Mouse (Mus musculus) liver, embryonic 16.5 days (tissue): Measurements from ENCODE around the gene Idnk. TPM values are rescaled to one million over a fixed set of nuclear protein-coding genes. Genes with fewer than 3 reads are reported as not detected.

Source experiments
- ATAC-seq: fragments of 200-750 bp; cut with Nextera tagmentation; 2 replicates; pipeline ENCODE4 v1.8.0; 2017; ENCODE audit warnings: low read depth, mild to moderate bottlenecking, moderate number of reproducible peaks, moderate library complexity
- H3K27ac ChIP-seq: fragments of 300-500 bp; sonication (generic); 2 replicates; pipeline ENCODE4 v1.5.1; 2014; ENCODE audit warnings: mild to moderate bottlenecking, low read length
- H3K27me3 ChIP-seq: fragments of 300-500 bp; sonication (generic); 2 replicates; pipeline ENCODE4 v1.6.1; 2014; ENCODE audit warnings: low read depth, low read length, mixed read lengths; ENCODE audit not compliant: control insufficient read depth, insufficient read depth
- H3K36me3 ChIP-seq: fragments of 300-500 bp; sonication (generic); 2 replicates; pipeline ENCODE4 v1.6.1; 2014; ENCODE audit warnings: mild to moderate bottlenecking; ENCODE audit not compliant: control insufficient read depth, insufficient read depth
- H3K4me1 ChIP-seq: fragments of 300-500 bp; sonication (generic); 2 replicates; pipeline ENCODE4 v1.6.1; 2014; ENCODE audit warnings: low read depth, low read length, mixed read lengths; ENCODE audit not compliant: control insufficient read depth
- H3K4me2 ChIP-seq: fragments of 300-500 bp; sonication (generic); 2 replicates; pipeline ENCODE4 v1.6.1; 2014; ENCODE audit warnings: low read depth, low read length, mixed read lengths
- H3K4me3 ChIP-seq: fragments of 300-500 bp; sonication (generic); 2 replicates; pipeline ENCODE4 v1.5.1; 2014; ENCODE audit warnings: low read depth, mild to moderate bottlenecking, low read length
- H3K9ac ChIP-seq: fragments of 300-500 bp; sonication (generic); 2 replicates; pipeline ENCODE4 v1.6.1; 2014; ENCODE audit warnings: low read depth, low read length
- H3K9me3 ChIP-seq: fragments of 300-500 bp; sonication (generic); replicated peaks from 2 replicates; pipeline ENCODE4 v1.6.1; 2016; ENCODE audit warnings: low read length; ENCODE audit not compliant: control insufficient read depth
- WGBS: fragments of 180-500 bp; shearing (Covaris S2); extraction: QIAGEN DNeasy Blood & Tissue Kit; methylation state at CpG from one replicate; pipeline ENCODE4 v1.1.7; 2014; ENCODE audit not compliant: insufficient replicate concordance; 5-methylcytosine and 5-hydroxymethylcytosine counted together
- polyA plus RNA-seq: library from polyadenylated mRNA; unstranded; fragments of >200 nt; fragmentation: Nextera tagmentation; extraction: Ambion mirVana; gene quantifications from 2 replicates; pipeline ENCODE4 v1.2.1, GENCODE M21; 2015

Idnk gene
- polyA plus RNA-seq, 1 experiment from 2014 or later, result 18.9 TPM

DNA sequence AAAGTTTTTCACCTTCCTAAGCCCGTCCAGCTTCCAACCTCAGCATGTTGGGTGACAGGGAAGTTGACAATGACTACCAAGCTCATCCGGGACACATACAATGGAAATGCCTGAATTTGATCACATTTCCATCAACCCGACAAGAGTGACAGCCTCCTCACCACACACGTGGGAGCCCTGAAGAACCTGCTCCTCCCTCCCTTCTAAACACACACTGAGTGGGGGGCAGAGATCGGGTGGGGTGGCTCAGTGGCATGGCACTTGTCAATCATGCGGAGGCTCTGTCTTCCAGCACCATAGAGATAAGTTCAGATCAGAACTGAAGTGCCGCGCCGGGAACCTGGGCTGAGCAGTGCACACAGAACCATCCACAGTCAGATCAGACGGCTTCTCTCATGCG, 7.0 kb upstream of the Idnk start:
- no peak overlapping the region for H3K4me3 ChIP-seq
- no peak overlapping the region for H3K9ac ChIP-seq
- H3K4me1 ChIP-seq, result peaks cover 6% of the 10 kb centered on the region
- H3K4me2 ChIP-seq, result no peak overlapping the region
- no peak for ATAC-seq
- H3K27me3 ChIP-seq, result peaks cover 2% of the 10 kb centered on the region; the same call in 1 of the 2 replicates
- no peaks in the 10 kb centered on the region for H3K36me3 ChIP-seq
- no peaks in the 10 kb centered on the region for H3K9me3 ChIP-seq
- WGBS, result 50% methylated on average over 11 of the region's 11 CpGs
- H3K27ac ChIP-seq, result no peak overlapping the region

DNA sequence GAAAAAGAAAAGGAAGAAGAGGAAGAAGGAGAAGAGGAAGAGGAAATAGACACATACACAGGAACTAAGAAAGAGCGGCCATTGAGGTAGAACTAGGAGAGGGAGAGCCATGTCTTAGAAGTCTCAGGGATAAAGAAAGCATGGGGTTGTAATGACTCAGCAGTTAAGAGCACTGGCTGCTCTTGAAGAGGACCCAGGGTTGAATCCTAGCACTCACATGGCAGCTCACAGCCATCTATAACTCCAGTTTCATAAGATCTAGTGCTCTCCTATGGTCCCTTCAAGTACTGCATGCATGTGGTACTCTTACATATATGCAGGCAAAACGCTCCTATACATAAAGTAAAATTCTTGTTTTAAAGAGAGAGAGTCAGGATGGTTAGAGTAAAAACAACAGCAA, 1.4 kb upstream of the Idnk start:
- Histone ChIP-seq H3K36me3 (peaks cover 8% of the 10 kb centered on the region; the same call in 1 of the 2 replicates), H3K4me1 (peaks cover 10% of the 10 kb centered on the region), H3K9me3 (no peaks in the 10 kb centered on the region), H3K27me3 (no peaks in the 10 kb centered on the region), H3K4me3 (no peak overlapping the region), H3K9ac (no peak overlapping the region), H3K4me2 (no peak overlapping the region), H3K27ac (no peak overlapping the region)
- ATAC-seq, result no peak
- WGBS, result 70% methylated on average over 2 of the region's 2 CpGs

DNA sequence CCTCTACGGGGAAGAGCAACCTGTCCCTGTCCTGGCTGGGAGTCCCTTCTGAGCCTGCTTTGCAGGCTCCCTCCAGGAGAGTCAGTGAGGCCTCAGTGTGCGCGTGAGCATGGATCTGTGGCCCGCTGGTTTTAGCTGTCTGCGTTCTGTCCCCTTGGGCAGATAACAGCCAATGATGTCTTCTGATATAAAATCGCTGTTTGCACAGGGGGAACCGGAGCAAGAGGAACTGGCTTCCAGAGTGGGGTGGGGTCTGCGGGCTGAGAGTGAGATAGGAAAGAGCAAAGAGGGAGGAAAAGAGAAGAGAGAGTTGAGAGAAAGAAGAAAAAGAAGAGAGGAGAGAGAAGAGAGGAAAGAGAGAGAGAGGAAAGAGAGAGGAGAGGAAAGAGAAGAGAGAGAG, 413 bp upstream of the Idnk start:
- Histone ChIP-seq H3K4me3 (peak overlapping the region; percentile 81), H3K9me3 (no peaks in the 10 kb centered on the region), H3K27ac (no peak overlapping the region), H3K36me3 (peaks cover 13% of the 10 kb centered on the region; the same call in 1 of the 2 replicates), H3K9ac (no peak overlapping the region; the same call in 1 of the 2 replicates), H3K27me3 (no peaks in the 10 kb centered on the region), H3K4me2 (peak overlapping the region; percentile 97), H3K4me1 (peaks cover 10% of the 10 kb centered on the region)
- 6% methylated on average over 8 of the region's 8 CpGs for WGBS
- ATAC-seq, result no peak

DNA sequence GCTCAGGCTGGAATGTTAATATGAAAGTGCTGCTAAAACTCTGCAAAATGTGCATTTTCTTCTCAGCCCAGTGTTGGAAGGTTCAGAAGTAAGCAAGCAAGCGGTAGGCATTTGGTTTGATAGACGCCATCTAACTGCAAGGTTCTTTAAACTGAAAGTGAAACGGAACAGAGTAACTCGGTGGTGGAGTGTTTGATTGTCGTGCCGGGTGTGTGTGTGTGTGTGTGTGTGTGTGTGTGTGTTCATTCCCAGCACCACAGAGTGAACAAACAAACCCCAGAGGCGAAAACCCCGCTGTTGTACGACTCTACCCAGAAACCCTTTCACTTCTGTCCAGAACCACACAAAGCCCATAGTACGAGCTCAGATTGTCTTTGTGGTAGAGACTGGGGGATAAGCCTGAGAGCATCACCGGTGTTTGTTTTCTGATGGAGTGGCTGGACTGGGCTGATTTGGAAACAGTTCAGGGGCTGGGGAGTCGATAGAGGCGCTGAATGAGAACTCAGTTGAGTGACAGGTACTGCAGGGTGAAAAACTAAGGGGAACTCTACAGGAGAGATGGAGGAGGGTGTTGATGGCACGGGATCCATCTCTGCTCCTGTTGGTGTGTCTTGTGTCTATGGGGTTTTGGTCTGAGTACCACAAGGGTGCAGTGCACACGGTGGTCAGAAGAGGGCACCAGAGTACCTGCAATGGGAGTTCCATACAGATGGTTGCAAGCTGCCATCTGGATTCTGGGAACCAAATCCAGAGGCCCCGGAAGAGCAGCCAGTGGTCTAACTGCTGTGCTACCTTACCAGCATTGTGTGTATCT, 857 bp downstream of the Idnk start:
- Histone ChIP-seq H3K4me3 (peak overlapping the region; percentile 81), H3K36me3 (peaks cover 13% of the 10 kb centered on the region; the same call in 1 of the 2 replicates), H3K9ac (peak overlapping the region; percentile 77), H3K4me2 (peak overlapping the region; percentile 97), H3K27ac (peak overlapping the region; percentile 84), H3K4me1 (peaks cover 10% of the 10 kb centered on the region), H3K27me3 (no peaks in the 10 kb centered on the region), H3K9me3 (no peaks in the 10 kb centered on the region)
- WGBS, result 2% methylated on average over 16 of the region's 16 CpGs
- ATAC-seq, result peak; percentile 69

DNA sequence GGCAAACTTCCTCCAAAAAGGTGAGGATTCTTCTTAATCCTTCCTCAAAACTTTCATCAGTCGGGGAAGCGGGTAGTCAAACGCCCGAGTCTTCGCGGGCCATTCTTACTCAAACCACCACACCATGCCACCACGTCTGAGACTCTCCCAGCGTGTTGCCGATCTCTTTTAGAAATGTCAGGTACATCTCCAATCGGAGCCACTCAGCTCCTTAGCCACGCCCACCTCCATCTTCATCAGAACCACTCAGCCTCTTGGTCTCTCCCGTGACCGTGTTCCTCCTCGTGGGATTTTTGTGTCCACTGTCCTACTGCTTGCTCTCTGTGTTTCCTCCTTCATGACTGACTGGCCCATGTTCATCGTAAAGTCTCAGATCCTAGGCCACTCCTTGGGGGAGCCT, 3.3 kb downstream of the Idnk start:
- Histone ChIP-seq H3K4me3 (no peak overlapping the region), H3K4me1 (peaks cover 10% of the 10 kb centered on the region), H3K9ac (no peak overlapping the region), H3K4me2 (no peak overlapping the region), H3K36me3 (peaks cover 15% of the 10 kb centered on the region; the same call in 1 of the 2 replicates), H3K27me3 (no peaks in the 10 kb centered on the region), H3K27ac (no peak overlapping the region), H3K9me3 (no peaks in the 10 kb centered on the region)
- WGBS, result 87% methylated on average over 15 of the region's 15 CpGs
- ATAC-seq, result no peak

DNA sequence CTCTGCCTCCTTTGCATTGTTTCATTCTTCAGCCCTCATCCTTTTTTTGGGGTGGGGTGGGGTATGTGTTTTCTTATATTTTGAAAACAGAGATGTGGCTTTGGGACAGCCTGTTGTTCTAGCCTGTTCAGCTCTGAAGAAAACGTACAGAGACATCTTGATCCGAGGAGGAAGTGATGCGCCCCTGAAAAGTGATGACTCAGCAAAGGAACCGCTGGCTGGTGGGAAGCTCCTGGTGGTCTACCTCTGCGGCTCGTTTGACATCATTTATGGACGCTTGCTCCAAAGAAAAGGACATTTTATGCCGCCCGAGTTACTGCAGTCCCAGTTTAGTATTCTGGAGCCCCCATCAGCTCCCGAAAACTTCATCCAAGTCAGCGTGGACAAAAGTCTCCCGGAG, 5.9 kb downstream of the Idnk start:
- Histone ChIP-seq H3K4me3 (no peak overlapping the region), H3K27ac (no peak overlapping the region), H3K36me3 (peaks cover 15% of the 10 kb centered on the region; the same call in 1 of the 2 replicates), H3K9ac (no peak overlapping the region), H3K27me3 (no peaks in the 10 kb centered on the region), H3K4me1 (peaks cover 2% of the 10 kb centered on the region), H3K9me3 (no peaks in the 10 kb centered on the region), H3K4me2 (no peak overlapping the region)
- ATAC-seq, result no peak
- 76% methylated on average over 12 of the region's 12 CpGs for WGBS

DNA sequence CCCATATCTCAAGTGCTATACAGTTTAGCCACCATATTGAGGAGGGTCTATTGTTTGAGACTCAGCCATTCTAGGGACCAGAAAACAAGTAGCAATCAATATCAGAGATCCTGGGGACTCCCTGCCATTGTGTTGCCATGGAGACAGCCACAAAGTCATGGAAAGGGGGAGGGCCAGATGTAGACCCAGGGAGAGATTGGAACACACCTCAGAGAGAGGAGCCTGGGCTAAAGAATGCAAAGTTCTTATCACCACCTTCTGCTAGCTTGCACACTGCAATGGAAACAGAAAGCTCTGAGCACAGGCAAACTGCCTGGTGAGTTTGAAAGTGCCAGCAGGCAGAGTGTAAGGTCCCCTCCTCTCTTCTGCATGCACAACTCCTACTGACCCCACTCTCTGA, 10.7 kb downstream of the Idnk start:
- Histone ChIP-seq H3K4me2 (no peak overlapping the region), H3K36me3 (peaks cover 2% of the 10 kb centered on the region; the same call in 1 of the 2 replicates), H3K27ac (no peak overlapping the region), H3K4me3 (no peak overlapping the region), H3K4me1 (no peaks in the 10 kb centered on the region), H3K9ac (no peak overlapping the region), H3K27me3 (no peaks in the 10 kb centered on the region), H3K9me3 (no peaks in the 10 kb centered on the region)
- ATAC-seq, result no peak

DNA sequence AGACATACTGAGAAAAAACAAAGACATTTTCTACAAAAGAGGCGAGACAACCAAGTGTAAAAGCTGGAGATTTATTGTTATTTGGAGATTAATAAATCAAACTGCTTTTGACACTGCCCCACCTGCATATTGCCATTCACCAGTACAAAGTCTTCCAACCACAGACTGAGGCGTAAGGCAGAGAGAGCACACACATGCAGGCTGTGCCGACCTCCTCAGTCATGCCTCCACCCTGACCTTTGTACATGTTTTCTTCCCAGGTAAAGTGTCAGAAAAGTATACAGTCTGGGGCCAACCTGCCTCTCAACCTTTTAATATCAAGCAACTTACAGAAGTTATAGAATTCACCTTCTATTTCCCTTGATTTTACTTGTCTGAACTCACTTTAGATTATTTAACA, 18.7 kb downstream of the Idnk start:
- peaks cover 29% of the 10 kb centered on the region for H3K36me3 ChIP-seq
- 78% methylated on average over 3 of the region's 3 CpGs for WGBS
- no peaks in the 10 kb centered on the region for H3K27me3 ChIP-seq
- no peak overlapping the region for H3K4me2 ChIP-seq
- no peak overlapping the region for H3K4me3 ChIP-seq
- H3K9ac ChIP-seq, result no peak overlapping the region
- no peak for ATAC-seq
- H3K9me3 ChIP-seq, result no peaks in the 10 kb centered on the region
- H3K27ac ChIP-seq, result no peak overlapping the region
- no peaks in the 10 kb centered on the region for H3K4me1 ChIP-seq

DNA sequence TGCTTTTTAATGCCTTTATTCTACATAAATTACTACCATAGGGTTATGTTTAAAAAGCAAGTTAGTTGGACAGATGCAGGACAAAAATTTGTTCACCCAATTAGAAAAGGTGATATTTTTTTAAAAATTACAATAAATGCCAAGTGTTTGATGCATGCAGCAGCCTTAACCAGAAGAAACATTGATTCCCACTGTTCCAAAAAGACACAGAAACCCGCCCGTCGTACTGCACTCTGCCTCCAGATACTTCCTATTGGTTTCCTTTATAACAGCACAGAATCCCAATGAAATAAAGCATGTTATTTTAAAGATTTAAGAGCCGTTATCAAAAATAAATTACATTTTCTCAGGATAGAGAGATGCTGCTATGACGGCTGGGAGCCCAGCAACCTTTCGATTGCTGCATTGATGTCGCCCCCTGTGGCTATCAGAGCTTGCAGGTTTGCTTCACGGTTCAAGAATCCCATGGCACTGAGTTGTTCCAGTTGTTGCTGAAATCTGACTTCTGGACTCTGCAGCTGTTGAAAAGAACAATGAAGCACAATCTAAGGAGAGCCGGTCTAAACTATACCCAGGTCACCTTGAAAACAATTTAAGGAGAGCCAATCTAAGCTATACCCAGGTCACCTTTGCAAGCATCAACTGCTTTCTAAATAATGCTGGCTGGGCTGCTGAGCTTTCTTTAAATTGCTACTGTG, 20.2 kb downstream of the Idnk start:
- ATAC-seq, result no peak
- H3K4me1 ChIP-seq, result no peaks in the 10 kb centered on the region
- 88% methylated on average over 9 of the region's 9 CpGs for WGBS

More for the DNA sequence above, 20.2 kb downstream of the Idnk start:
- Histone ChIP-seq H3K9me3 (no peaks in the 10 kb centered on the region), H3K4me3 (no peak overlapping the region), H3K9ac (no peak overlapping the region), H3K36me3 (peaks cover 29% of the 10 kb centered on the region), H3K27me3 (no peaks in the 10 kb centered on the region), H3K4me2 (no peak overlapping the region), H3K27ac (no peak overlapping the region)
